Mouse (Mus musculus) 3134 (cell line): Measurements from ENCODE around the gene Dlx2.

ENCODE experiments used
- DNase-seq: peaks from one replicate; pipeline ENCODE4 v3.0.0-alpha.2; 2011; ENCODE audit warnings: low spot score; ENCODE audit not compliant: insufficient read length; ENCODE audit errors: extremely low read depth

The Dlx2 gene

DNA sequence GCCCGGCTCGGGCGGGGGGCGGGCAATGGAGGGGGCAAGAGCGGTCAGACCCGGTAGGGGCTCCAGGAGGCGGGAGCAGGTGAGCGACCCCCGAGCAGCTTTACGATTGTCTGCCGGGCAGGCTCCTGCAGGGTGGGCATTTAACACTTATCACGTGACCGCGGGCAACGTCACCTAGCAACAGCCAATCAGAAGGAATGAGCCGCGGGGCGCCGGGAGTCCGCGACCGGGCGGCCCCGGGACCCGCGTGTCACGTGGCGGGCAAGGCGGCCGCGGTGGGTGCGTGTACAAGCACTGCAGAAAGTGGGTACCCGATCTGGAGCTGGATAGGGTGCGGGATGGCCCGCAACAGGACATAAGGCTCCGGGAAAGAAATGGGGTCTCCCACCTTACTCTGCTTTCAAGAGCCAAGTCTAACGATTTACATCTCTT lies at the start of gene Dlx2:
Gene Dlx2 (minus strand): TSS at position 115 of the 432 bp plus-strand sequence.
- peak; percentile 57 for DNase-seq

DNA sequence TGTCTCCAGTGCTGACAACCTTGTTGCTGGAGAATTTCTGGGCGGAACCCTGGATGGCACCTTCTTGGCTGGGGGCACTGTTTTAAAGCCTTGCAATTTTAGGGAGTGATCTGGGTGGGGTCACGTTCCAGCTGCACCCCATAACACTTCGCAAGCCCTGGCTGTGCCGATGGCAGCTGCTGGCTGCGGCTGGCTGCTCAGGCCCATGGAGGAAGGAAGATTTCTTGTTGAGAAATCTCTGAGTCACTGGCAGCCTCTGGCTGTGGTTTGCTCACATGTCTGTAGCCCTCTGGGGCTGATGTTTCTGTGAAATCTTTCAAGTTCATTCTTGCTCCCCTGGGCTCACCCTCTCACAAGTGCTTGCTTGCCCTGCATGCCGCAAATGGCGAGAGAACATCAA lies 47.9 kb upstream of the Dlx2 start:
- DNase-seq, result peak; percentile 61

DNA sequence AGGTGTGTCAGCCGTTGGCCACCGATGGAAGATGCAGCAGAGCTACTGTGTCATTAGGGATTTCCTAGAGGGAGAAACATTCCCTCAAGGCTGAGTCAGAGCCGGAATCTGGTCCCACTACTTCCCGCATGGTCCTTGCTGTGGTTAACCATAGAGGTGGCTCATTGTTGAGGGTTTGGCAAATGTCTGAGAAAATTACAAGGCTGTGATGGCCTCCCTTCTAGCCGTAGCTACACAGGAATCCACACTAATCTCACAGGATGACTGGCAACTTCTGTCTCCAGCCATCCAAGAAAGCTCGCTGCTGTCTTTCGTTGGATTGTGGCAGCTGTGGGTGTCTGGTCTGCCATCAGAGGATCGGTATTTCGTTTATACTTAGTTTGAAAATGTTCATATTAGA lies 42.6 kb upstream of the Dlx2 start:
- DNase-seq, result peak; percentile 64

DNA sequence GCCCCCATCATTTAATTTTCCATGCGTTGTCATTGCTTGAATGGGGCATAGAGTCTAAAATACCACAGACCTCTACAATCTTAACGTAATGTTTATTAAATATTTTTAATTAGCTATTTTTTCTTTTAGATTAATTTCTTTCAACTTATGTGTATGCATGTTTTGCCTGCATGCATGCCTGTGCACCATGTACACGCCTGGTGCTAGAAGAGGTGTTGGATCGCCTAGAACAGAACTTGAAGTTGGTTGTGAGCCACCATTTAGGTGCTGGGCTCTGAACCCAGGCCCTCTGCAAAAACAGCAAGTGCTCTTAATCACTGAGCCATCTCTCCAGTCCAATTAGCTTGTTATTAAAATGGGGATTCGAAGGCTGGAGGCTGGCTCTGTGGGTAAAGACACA lies 34.9 kb upstream of the Dlx2 start:
- DNase-seq, result no peak

DNA sequence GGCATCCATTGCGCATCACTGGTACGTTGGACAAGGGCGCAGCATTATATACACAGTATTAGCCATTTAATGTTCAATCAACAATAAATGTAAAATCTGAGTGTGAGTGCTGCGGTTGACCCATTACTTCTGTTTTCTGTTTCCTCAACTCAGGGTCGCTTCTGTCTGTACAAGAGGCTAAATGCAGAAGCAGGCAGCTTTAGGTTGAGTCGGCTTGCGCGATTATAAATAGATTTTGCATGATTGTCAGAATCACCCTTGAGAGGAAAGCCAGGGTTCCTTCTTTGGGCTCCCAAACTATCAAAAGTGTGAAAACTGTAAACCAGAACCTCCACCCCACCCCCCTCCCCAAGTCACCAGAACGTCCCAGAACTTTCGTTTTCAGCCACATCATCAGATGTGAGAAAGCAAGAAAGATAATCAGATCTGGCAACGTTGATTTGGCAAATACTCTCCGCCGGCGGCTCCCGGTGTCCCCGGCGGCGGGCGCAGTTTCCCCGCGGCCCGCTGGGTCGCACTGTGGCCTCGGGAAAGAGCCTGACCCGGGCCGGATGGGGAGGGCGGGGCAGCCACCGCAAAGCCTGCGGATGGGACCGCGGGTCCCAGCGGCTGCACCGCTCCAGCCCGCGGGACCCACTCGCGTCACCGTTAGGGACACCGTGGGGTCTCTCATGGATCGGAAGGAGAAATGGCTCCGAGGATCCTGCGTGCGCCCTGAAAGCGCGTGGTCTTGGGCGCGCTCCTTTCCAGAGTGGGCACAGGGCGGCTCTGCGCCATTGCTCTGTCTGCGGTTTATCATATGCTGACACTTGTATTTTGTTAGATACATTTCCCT lies 34.3 kb upstream of the Dlx2 start:
- DNase-seq, result no peak

DNA sequence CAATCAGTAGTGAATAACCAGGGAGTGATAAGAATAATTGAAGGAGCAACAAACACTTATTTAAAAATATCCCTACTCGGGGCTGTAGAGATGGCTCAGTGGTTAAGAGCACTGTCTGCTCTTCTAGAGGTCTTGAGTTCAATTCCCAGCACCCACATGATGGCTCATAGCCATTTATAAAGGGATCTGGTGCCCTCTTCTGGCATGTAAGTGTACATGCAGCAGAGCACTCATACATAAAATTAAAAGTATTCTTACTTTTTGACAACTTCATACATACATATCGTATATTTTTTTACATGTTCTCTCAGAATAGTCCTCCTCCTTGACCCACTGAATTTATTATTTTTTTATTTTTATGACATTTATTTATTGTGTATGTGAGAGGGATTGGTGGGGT lies 30.5 kb upstream of the Dlx2 start:
- no peak for DNase-seq

DNA sequence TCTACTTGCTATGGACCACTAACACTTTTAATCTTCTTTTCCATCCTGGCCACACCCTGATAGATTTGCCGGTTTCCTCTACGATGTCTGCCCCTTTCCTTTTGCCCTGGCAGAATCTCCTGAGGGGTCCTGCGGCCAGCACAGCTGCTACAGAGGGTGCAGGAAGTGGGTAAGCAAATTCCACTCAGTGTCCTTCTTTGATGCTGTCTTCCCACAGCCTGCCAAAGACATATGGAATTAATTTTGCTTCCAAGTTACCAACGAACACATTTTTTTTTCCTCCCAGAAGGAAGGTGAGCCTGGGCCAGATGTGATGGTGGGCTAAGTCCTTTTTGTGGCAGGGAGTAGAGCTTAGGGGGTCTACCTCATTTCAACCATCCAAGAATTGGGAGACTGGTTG lies 27.2 kb upstream of the Dlx2 start:
- DNase-seq, result no peak

DNA sequence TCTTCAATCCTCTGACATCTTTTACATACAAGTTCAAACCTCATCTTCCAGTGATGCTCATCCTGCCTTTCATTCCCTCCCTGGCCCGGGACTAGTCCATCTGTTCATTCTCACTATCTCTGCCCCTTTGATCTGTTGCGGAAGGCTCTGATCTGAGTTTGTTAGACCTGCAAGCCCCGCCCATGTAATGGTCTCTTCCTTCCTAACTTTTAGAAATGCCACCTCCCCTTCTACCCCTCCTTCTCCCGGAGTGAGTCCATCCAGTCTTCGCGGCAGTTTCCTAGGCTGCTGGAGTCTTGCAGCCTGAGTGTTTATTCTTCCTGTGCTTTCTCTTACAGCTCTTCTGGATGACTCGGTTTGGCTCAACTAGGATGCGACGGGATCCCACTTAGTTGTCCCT lies 19.9 kb upstream of the Dlx2 start:
- DNase-seq, result no peak

DNA sequence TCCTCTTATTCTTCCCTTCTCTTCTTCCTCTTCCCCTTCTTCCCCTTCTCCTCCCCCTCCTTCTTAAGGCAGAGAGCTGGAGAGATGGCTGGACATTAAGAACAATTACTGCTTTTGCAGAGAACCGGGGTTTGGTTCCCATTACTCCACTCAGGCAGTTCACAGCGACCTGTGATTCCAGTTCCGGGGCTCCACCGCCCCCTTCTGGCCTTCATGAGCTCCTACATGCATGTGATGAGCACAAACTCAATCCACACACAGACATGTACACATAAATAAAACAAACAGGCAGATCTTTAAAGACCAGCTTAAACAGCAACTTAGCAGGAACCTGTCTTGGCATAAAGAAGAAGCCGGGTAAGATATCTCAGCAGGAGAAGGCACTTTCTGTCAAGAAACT lies 9.5 kb upstream of the Dlx2 start:
- DNase-seq, result no peak

DNA sequence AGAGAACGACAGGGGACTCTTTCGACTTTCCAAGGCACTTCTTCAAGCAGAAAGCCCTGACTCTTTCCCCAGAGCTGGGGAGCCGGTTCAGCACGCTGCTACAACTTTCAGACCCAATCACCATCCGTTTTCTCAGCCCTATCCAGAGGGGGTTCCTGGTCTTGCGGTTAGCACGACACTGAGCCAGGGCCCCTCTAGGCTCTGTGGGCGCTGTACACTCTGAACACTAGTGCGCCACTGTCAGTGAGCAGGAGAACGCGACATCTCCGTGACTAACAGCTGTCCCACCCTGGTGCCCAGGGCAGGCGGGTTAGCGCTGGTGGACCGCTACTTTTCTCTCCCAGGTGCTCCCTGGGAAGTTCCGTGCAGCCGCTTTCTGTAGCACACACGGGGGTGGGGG lies 5.2 kb upstream of the Dlx2 start:
- no peak for DNase-seq

DNA sequence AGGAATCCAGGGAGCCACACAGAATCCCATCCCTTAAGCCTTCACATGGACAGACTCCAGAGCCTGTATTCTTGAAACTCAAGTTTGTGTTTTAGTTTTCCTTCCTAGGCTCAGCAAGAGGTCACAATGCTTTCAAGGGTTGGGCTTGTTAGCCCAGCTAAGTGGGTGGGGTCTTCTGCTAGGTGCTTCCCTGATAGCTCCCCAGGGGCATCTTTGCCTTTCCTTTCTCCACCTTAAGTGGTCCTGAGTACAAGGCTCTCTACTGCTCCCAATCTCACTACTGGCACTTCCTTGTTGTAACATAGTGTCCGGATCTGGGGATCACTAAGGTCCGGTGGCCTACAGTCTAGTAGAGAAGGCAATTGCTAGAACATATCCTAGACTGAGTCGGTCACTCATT lies 3.8 kb upstream of the Dlx2 start:
- DNase-seq, result no peak

DNA sequence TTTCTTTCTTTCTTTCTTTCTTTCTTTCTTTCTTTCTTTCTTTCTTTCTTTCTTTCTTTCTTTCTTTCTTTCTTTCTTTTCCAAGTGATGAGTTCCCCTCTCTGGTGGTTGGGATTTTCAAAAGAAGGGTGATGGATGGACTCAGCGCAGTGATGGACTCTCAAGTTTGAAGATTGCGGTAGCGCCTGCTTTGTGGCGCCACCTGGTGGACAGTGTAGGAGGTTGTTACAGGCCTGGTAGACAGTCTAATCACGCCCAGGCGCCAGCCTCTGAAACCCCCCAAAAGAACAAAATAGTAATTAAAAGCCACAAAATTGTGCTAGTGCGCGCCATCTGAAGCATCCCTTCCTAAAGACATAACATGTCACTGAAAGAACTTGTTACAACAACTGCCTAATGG lies 1.3 kb upstream of the Dlx2 start:
- DNase-seq, result no peak

DNA sequence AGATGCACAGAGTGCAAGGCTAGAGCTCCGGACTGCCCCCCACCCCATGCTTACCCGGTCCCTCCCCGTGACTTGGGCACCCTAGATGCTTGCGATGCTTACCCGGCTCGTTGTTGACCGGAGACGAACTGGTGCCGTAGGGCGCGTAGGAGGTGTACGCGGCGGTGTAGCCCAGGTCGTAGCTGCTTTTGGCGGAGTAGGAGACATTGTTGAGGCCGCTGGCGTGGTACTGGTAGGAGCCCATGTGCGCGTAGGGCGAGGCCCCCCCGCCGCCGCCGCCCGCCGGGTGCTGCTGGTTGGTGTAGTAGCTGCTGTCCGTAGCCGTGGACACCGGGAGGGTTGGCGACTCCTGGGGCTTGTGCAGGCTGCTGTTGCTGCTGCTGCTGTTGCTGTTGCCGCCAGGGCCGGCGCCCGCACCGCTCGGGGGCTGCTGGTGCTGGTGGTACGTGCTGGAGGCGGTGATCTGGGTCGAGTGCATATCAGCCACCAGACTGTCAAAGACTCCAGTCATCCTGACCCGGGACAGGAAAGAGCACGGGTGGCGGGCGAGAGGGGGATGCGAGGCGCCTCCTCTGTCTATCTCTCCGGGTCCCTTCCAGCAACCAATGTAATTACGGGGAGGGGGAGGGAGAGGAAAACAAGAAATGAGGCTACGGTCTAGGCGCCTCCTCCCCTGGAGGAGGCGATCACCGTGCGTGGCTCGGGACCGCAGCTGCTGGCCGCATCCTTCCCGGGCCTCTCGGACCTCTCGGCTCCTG lies 493 bp downstream of the Dlx2 start:
- DNase-seq, result peak; percentile 73

DNA sequence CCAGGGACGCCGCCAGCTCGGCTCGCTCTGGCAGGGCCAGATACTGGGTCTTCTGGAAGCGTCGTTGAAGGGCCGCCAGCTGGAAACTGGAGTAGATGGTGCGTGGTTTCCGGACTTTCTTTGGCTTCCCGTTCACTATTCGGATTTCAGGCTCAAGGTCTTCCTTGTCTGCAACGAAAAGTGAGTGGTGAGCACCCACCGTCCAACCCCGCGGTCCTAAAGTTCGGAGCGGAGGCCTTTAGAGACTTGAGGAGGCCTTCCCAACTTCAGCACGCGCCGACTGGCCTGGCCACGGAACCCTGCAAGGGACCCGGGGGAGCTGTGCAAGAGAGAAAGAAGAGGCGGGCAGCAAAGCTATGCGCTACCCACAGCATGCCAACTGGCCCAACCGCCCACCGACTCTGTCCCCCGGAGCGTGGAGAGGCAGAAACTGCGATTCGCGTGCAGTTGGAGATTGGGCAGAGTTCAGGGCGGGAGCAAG lies 1.1 kb downstream of the Dlx2 start:
- no peak for DNase-seq

DNA sequence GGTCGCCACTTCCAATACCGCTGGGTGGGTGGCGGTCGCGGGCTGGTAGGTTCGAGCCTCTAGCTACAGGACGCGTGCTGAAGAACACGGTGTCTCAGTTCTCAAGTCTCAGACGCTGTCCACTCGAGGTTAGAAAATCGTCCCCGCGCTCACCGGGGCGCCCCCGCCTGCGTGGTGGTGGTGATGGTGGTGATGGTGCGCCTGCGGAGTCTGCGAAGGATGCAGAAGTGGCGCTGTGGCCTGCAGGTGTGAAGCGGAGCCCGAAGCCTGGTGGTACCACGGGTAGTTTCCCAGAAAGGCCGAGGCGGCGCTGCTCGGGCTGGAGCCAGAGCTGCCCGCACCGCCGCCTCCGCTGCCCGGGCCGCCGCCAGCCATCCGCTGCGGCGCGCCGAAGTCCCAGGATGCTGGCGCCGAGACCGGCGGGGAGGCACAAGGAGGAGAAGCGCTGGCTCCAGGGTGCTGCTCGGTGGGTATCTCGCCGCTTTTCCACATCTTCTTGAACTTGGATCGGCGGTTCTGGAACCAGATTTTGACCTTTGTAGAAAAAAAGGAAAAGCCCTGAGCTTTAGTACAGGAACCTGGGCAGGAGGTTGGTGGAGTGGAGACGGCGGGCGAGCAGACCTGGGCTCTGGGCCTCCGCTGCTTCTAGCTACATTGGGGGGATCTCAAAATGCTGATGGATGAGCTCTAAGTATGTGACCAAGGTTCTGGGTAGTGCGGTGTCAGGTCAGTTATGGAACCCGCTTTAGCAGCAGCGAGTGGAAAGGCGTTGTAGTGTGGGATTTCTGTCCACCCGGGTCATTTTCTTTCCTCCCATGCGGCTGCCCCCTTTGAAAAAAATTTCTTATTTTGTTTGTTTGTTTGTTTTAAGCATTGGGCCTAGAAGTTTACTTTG lies 1.9 kb downstream of the Dlx2 start:
- no peak for DNase-seq

DNA sequence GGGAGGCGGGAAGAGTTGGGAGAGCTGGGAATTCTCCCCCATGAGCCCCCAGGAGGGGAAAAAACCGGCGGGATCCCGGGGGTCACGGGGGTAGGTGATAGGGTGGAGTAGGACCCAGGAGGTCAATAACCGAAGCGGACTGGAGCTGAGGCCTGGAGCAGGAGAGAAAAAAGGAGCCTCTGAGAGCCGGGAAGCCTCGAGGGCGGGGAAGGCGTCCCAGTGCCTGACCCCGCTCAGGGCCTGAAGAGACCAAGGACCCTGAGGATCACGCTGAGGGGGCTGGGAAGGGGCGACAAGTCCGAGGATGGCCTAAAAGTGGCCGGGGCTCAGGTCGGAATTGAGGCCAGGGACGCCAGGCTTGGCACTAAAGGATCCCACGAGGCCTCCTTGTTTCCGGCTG lies 2.6 kb downstream of the Dlx2 start:
- no peak for DNase-seq

DNA sequence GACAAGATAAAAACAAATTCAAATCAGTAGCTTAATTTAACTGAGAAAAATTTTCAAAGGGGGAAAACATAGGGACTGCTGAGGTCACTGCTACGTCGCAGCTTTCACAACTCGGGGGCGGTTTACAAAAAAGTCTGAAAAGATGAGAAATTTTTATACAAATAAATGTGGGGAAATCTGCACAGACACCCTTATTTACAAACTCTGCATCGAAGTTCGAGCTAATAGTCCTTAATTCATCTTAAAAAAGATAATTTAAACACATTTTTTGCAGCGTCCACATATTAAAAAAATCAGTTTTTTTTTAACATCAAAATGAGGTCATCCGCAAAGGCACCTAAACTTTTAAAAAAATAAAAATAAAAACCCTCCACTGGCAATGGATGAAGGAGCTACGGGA lies 3.0 kb downstream of the Dlx2 start:
- no peak for DNase-seq

DNA sequence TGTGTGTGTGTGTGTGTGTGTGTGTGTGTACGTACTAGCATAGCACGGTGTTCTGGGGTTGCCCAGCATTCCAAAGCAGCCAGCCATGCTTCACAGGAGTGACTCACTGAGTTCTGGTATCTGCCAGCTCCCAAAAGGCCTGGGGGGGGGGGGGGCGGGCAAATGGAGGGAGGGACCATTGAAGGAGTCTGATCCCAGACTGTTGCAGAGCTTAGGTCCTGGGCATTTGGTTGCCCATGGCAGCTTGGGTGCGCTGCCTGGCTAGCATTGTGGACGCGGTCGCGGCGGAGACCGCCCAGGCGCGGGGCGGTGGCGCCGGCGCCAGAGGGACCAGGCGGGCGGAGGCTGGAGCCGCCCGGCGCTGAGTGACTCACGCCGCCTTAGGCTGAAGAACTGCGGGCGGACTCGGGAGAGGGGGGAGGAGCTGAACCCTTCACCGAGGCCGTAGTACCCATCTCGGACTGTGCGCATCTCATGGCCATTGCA lies 3.7 kb downstream of the Dlx2 start:
- DNase-seq, result peak; percentile 94

DNA sequence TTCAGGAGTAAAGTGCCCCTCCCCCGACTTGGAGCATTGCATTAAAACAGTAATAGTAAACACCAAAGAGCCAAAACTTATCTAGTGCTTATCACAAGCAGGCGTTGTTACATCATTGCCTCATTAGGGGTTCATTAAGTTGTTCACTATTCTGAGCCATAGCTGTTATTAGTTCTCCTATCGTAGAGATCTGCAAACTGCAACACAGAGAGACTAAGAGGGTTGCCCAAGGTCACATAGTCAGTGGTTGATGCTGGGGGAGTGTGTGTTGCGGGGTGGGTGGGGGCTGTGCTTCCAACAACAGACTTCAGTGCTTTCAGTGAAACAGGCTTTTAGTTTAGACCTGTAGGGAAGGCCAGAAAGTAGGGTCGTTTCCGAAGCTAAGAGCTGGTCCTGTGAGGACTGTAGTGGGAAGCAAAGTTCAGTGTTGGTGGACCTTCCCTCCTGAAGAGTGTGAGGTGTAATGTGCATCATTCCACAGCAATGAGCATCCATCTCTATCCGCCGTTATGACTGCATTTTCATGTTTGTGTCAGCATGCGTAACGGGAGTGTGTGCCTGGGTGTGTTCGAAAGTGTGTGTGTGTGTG lies 4.2 kb downstream of the Dlx2 start:
- DNase-seq, result no peak

DNA sequence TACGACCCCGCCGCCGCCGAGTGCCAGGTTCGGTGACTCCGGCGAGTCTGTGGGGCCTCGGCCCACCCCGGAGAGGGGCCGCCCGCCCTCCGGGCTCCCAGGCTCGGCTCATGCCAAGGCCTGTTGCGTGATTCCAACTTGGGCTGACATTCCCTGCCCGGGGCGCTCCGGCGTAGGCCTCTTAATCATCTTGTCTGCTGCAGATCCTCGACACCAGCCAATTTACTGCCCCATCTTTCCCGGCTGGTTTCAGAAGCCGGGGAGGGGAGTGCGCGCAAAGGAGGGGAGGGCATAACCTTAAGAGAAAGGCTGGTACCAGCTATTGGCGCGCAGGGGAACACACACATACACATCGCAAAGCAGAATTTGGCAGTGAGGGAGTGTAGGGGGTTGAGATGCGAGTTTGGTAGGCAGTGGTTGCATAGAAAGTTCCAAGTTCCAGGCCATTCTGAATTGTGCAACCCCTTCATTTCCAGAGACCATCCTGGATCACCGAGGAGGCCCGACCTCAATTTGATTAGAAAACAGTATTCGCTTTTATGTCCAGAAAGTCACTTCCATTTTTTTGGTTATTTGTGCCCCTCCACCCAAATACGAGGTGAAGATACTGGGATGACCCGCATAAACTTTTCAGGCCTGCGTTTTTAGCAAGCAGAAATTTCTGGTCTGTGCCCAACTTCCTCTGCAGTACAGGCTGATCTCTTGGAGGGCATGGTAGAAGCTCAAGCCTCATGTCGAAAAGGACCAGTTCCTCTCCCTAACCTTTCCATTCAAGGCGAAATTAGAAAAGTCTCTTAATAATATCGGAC lies 4.9 kb downstream of the Dlx2 start:
- DNase-seq, result no peak
